Mouse (Mus musculus) lung, embryonic 16.5 days (tissue): ENCODE results near the gene Col11a2. TPM values are rescaled to one million over a fixed set of nuclear protein-coding genes. Genes with fewer than 3 reads are reported as not detected.

Experiments used
- ATAC-seq: fragments of 200-750 bp; cut with Nextera tagmentation; 2 replicates; pipeline ENCODE4 v1.8.0; 2017; ENCODE audit warnings: low read depth, mild to moderate bottlenecking, moderate library complexity
- H3K27ac ChIP-seq: fragments of 300-500 bp; sonication (generic); 2 replicates; pipeline ENCODE4 v1.5.1; 2014; ENCODE audit warnings: mild to moderate bottlenecking, control low read depth, low read length
- H3K27me3 ChIP-seq: fragments of 300-500 bp; sonication (generic); 2 replicates; pipeline ENCODE4 v1.6.1; 2014; ENCODE audit warnings: low read depth, low read length, mixed read lengths; ENCODE audit not compliant: control insufficient read depth, insufficient read depth
- H3K36me3 ChIP-seq: fragments of 300-500 bp; sonication (generic); 2 replicates; pipeline ENCODE4 v1.6.1; 2014; ENCODE audit warnings: low read length; ENCODE audit not compliant: control insufficient read depth, insufficient read depth
- H3K4me1 ChIP-seq: fragments of 300-500 bp; sonication (generic); replicated peaks from 2 replicates; pipeline ENCODE4 v1.6.1; 2014; ENCODE audit warnings: low read length, mixed read lengths; ENCODE audit not compliant: control insufficient read depth, insufficient read depth
- H3K4me2 ChIP-seq: fragments of 300-500 bp; sonication (generic); 2 replicates; pipeline ENCODE4 v1.6.1; 2014; ENCODE audit warnings: low read depth, low read length, control low read depth
- H3K4me3 ChIP-seq: fragments of 300-500 bp; sonication (generic); 2 replicates; pipeline ENCODE4 v1.5.1; 2014; ENCODE audit warnings: mild to moderate bottlenecking, low read length, control low read depth
- H3K9ac ChIP-seq: fragments of 300-500 bp; sonication (generic); 2 replicates; pipeline ENCODE4 v1.6.1; 2014; ENCODE audit warnings: low read length, control low read depth
- H3K9me3 ChIP-seq: fragments of 300-500 bp; sonication (generic); 2 replicates; pipeline ENCODE4 v1.6.1; 2016; ENCODE audit warnings: low read length; ENCODE audit not compliant: control insufficient read depth
- WGBS: fragments of 180-500 bp; shearing (Covaris S2); extraction: QIAGEN DNeasy Blood & Tissue Kit; methylation state at CpG from one replicate; pipeline ENCODE4 v1.1.7; 2014; 5-methylcytosine and 5-hydroxymethylcytosine counted together
- polyA plus RNA-seq: library from polyadenylated mRNA; unstranded; fragments of >200 nt; fragmentation: Nextera tagmentation; extraction: Ambion mirVana; gene quantifications from 2 replicates; pipeline ENCODE4 v1.2.1, GENCODE M21; 2015

Col11a2 gene
- polyA plus RNA-seq, 1 experiment from 2014 or later, result 3.7 TPM

DNA sequence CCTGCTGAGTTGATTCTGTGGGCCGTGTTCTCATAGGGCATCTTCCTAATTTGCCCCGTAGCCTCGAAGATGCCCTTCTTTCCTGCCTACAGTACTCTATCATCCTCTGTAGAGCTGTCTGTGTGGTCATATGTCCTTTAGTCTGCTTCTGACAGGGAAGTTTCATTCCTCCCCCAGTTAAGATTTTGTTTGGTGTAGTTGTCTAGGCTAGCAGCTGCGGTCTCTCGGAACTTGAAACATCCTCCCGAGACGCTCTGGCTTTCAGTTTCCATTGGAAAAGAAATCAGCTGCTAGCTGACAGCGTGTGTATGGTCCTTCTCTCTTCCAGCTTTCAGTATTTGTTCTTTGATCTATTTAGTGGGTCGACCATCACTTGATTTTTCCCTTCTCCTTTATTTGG, 65.6 kb downstream of the Col11a2 start:
- 68% methylated on average over 9 of the region's 9 CpGs for WGBS
- Histone ChIP-seq H3K4me2 (no peak overlapping the region), H3K4me1 (no peaks in the 10 kb centered on the region), H3K27me3 (no peaks in the 10 kb centered on the region), H3K4me3 (no peak overlapping the region), H3K36me3 (0 out of 2 replicates have a peak, but pooled peaks cover 4% of the 10 kb centered on the region), H3K9me3 (no peaks in the 10 kb centered on the region), H3K27ac (no peak overlapping the region), H3K9ac (no peak overlapping the region)
- no peak for ATAC-seq

- Histone ChIP-seq H3K27me3 (no peaks in the 10 kb centered on the region), H3K4me1 (peaks cover 7% of the 10 kb centered on the region; the same call in 1 of the 2 replicates), H3K36me3 (peaks cover 13% of the 10 kb centered on the region), H3K4me2 (no peak overlapping the region), H3K9ac (no peak overlapping the region), H3K9me3 (no peaks in the 10 kb centered on the region), H3K27ac (no peak overlapping the region), H3K4me3 (no peak overlapping the region)
- WGBS, result 76% methylated on average over 7 of the region's 7 CpGs
- no peak for ATAC-seq
Observed at GRCm38 (mm10) chr17:34106555-34106954, 67.3 kb downstream of the Col11a2 start.

DNA sequence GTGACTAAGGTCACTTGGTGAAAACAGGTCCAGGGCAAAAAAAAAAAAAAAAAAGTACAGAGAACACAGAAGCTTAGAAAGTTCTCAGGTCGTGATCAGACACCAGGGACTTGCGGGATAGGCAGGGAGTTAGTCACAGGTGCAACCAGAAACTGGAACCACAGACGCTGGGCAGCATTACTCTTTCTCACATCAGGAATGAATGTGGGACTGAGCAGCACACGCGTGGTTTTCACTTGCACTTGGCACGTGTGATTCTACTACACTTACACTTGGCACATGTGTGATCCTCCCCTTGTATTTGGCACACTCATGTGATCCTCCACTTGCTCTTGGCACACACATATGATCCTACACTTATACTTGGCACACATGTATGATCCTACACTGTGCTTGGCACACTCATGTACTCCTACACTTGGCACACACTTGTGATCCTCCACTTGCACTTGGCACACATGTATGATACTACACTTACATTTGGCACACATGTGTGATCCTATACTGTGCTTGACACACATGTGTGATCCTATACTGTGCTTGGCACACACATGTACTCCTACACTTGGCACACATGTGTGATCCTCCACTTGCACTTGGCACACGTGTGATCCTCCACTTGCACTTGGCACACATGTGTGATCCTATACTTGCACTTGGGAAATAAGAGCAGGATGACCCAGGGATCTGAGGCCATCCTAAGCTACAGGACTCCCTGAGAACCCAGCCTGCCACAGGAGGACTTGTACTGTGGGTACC, 68.1 kb downstream of the Col11a2 start:
- Histone ChIP-seq H3K9ac (no peak overlapping the region), H3K4me2 (no peak overlapping the region), H3K4me1 (peaks cover 7% of the 10 kb centered on the region; the same call in 1 of the 2 replicates), H3K27me3 (no peaks in the 10 kb centered on the region), H3K9me3 (no peaks in the 10 kb centered on the region), H3K27ac (no peak overlapping the region), H3K4me3 (no peak overlapping the region), H3K36me3 (peaks cover 20% of the 10 kb centered on the region)
- no peak for ATAC-seq
- 72% methylated on average over 7 of the region's 7 CpGs for WGBS

DNA sequence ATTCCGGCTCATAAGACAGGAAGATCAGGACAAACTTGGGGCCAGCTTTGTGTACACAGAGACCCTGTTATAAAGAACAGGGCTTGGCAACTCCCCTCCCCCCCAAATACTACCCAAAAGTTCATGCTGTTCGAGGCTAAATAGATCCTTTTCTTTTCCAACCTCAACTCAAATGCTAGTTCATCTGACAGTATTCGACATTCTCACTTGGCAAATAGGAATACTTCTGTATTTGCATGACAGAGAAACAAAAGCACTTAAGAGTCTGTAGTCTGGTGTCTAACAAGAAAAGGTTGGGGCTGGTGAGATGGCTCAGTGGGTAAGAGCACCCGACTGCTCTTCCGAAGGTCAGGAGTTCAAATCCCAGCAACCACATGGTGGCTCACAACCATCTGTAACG, 69.2 kb downstream of the Col11a2 start:
- Histone ChIP-seq H3K4me2 (no peak overlapping the region), H3K4me3 (no peak overlapping the region), H3K9me3 (no peaks in the 10 kb centered on the region), H3K4me1 (peaks cover 7% of the 10 kb centered on the region; the same call in 1 of the 2 replicates), H3K9ac (no peak overlapping the region), H3K27ac (no peak overlapping the region), H3K27me3 (no peaks in the 10 kb centered on the region), H3K36me3 (peaks cover 32% of the 10 kb centered on the region)
- 80% methylated on average over 5 of the region's 6 CpGs for WGBS
- ATAC-seq, result no peak

DNA sequence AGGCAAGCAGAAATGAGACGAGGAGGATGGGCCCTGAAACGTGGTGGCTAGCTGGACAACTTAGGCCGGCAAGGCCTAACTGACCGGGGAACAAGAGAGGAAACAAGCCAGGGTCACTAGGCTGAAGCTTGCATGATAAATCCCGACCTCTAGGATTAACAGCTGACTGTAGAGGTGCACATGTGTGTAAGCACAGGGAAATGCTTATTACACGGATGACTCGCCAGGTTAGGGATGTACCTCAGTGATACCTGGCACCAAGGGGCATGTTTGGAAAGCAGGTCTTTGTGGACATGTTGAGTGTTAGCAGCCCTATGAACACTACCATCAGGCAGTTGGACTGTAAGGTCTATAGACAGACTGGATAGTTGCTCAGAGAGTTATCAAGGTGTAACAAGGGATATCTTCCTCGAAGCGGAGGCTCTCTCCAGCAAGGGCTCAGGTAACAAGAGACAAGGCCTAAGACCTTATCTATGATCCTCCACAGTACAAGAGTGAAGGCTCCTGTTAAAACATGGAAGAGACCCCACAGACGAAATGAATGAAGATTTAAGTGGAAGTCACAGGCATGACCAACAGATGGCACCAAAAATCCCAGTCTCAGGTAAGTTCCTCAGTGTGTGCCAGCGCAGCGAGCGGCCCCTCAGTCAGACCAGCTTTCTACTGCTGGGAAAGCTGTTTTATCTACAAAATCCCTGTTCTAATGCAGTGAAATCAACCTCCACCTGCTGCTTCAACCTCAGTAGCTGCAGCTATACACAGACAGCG, 70.0 kb downstream of the Col11a2 start:
- H3K36me3 ChIP-seq, result peaks cover 40% of the 10 kb centered on the region
- no peak overlapping the region for H3K4me2 ChIP-seq
- no peak overlapping the region for H3K27ac ChIP-seq
- no peak overlapping the region for H3K4me3 ChIP-seq
- peaks cover 7% of the 10 kb centered on the region; the same call in 1 of the 2 replicates for H3K4me1 ChIP-seq
- ATAC-seq, result peak; percentile 24; the same call in 1 of the 2 replicates
- H3K27me3 ChIP-seq, result no peaks in the 10 kb centered on the region
- WGBS, result 70% methylated on average over 14 of the region's 14 CpGs
- no peaks in the 10 kb centered on the region for H3K9me3 ChIP-seq
- H3K9ac ChIP-seq, result no peak overlapping the region

DNA sequence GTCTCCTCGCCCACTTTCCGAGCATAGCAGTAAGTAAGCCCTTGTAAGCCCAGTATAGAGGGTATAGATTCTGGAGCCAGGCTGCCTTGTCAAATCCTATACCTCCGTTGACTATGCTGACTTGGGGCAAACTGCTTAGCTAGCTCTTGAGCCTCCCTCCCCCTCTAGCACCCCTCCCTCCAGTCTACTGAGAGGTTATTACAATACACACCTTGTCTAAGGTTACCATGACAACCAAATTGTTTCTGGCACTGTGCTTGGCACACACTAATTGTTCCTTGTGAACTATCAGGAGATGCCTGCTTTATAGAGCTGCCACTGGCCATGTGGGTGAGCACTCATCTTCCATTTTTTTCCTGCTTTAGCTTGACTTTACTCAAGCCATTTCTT, 70.6 kb downstream of the Col11a2 start:
- Histone ChIP-seq H3K27me3 (no peaks in the 10 kb centered on the region), H3K4me2 (no peak overlapping the region), H3K36me3 (peaks cover 46% of the 10 kb centered on the region), H3K9me3 (no peaks in the 10 kb centered on the region), H3K27ac (no peak overlapping the region), H3K4me3 (no peak overlapping the region), H3K4me1 (peaks cover 9% of the 10 kb centered on the region; the same call in 1 of the 2 replicates), H3K9ac (no peak overlapping the region)
- ATAC-seq, result peak; percentile 53
- WGBS, result 59% methylated on average over 3 of the region's 3 CpGs

- WGBS, result 44% methylated on average over 8 of the region's 8 CpGs
- Histone ChIP-seq H3K27me3 (no peaks in the 10 kb centered on the region), H3K9me3 (no peaks in the 10 kb centered on the region), H3K4me3 (no peak overlapping the region), H3K4me2 (no peak overlapping the region), H3K27ac (peak overlapping the region; percentile 32; the same call in 1 of the 2 replicates), H3K4me1 (peaks cover 12% of the 10 kb centered on the region; the same call in 1 of the 2 replicates), H3K9ac (no peak overlapping the region), H3K36me3 (peaks cover 51% of the 10 kb centered on the region)
- ATAC-seq, result 0 out of 2 replicates have a peak, but pooled peaks have one; percentile 17
Observed at GRCm38 (mm10) chr17:34110309-34110708, 71.1 kb downstream of the Col11a2 start.

DNA sequence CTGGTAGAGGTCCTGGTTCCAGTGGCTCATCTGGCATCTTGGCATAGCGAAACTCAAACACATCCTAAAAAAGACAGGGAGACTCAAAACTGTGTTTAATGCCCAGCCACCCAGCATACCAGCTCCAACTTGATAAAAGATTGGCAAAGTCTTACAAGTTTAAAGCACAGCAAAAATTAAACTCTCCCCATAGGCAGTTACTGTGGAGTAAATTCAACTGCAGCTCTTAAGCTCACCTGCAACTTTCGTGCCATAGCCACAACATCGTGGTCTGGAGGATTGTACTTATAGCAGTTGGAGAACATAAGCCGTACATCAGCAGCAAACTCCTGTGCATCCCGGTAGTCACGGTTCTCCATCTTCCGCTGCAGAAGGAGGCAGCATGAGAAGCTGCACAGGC, 74.9 kb downstream of the Col11a2 start:
- no peak overlapping the region for H3K9ac ChIP-seq
- no peaks in the 10 kb centered on the region for H3K27me3 ChIP-seq
- ATAC-seq, result no peak
- no peak overlapping the region for H3K4me2 ChIP-seq
- peaks cover 19% of the 10 kb centered on the region for H3K4me1 ChIP-seq
- 84% methylated on average over 7 of the region's 7 CpGs for WGBS
- H3K4me3 ChIP-seq, result no peak overlapping the region
- peaks cover 77% of the 10 kb centered on the region for H3K36me3 ChIP-seq
- no peaks in the 10 kb centered on the region for H3K9me3 ChIP-seq
- no peak overlapping the region for H3K27ac ChIP-seq
